Mouse (Mus musculus) midbrain, embryonic 11.5 days (tissue): Measurements from ENCODE around the gene Ryr3. TPM values are rescaled to one million over a fixed set of nuclear protein-coding genes. Genes with fewer than 3 reads are reported as not detected.

Source experiments
- ATAC-seq: fragments of 200-750 bp; cut with Nextera tagmentation; 2 replicates; pipeline ENCODE4 v1.8.0; 2017; ENCODE audit warnings: moderate TSS enrichment, moderate library complexity; ENCODE audit not compliant: low FRiP score
- DNase-seq: peaks from one replicate; pipeline ENCODE4 v3.0.0; 2015; ENCODE audit warnings: low spot score; ENCODE audit errors: missing footprints
- H3K27ac ChIP-seq: fragments of 300-500 bp; sonication (generic); 2 replicates; pipeline ENCODE4 v1.5.1; 2014; ENCODE audit warnings: low read depth, low read length
- H3K27me3 ChIP-seq: fragments of 300-500 bp; sonication (generic); 2 replicates; pipeline ENCODE4 v1.6.1; 2014; ENCODE audit warnings: mild to moderate bottlenecking, low read length, moderate library complexity, mixed read lengths; ENCODE audit not compliant: control insufficient read depth, insufficient read depth
- H3K36me3 ChIP-seq: fragments of 300-500 bp; sonication (generic); 2 replicates; pipeline ENCODE4 v1.6.1; 2014; ENCODE audit warnings: mild to moderate bottlenecking, low read length, moderate library complexity, mixed read lengths; ENCODE audit not compliant: control insufficient read depth, insufficient read depth
- H3K4me1 ChIP-seq: fragments of 300-500 bp; sonication (generic); 2 replicates; pipeline ENCODE4 v1.6.1; 2014; ENCODE audit warnings: low read length; ENCODE audit not compliant: control insufficient read depth, insufficient read depth
- H3K4me2 ChIP-seq: fragments of 300-500 bp; sonication (generic); 2 replicates; pipeline ENCODE4 v1.6.1; 2014; ENCODE audit warnings: mild to moderate bottlenecking, moderate library complexity
- H3K4me3 ChIP-seq: fragments of 300-500 bp; sonication (generic); 2 replicates; pipeline ENCODE4 v1.5.1; 2014; ENCODE audit warnings: low read depth, low read length
- H3K9ac ChIP-seq: fragments of 300-500 bp; sonication (generic); 2 replicates; pipeline ENCODE4 v1.6.1; 2014; ENCODE audit warnings: low read length
- H3K9me3 ChIP-seq: fragments of 300-500 bp; sonication (generic); 2 replicates; pipeline ENCODE4 v1.6.1; 2016; ENCODE audit warnings: low read length; ENCODE audit not compliant: control insufficient read depth
- WGBS: fragments of 180-500 bp; shearing (Covaris S2); extraction: QIAGEN DNeasy Blood & Tissue Kit; methylation state at CpG from one replicate; pipeline ENCODE4 v1.1.7; 2014; 5-methylcytosine and 5-hydroxymethylcytosine counted together
- polyA plus RNA-seq: library from polyadenylated mRNA; unstranded; fragments of >200 nt; fragmentation: Nextera tagmentation; extraction: Ambion mirVana; gene quantifications from 2 replicates; pipeline ENCODE4 v1.2.1, GENCODE M21; 2014

The Ryr3 gene
- polyA plus RNA-seq, 1 experiment from 2014 or later = 1.4 TPM

DNA sequence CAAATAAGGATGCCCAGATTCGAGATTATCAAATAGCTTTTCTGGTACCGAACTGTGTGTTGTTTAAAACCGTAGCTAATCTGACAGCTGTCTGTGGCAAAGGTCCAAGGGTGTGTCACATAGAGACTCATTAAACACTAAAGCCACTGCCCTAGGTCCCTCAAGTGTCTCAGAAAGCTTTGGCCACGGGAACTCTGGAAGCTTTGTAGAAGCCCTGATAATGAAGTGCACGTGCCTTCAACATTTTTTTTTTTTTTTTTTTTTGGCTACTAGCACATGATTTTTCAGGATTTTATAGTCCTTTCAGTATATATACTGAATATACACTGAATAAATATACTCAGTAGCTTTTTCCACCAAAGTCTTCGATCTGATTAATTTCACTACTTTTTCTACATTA, 489.1 kb downstream of the Ryr3 start:
- DNase-seq (no peak), ATAC-seq (no peak)
- no peaks in the 10 kb centered on the region for H3K4me1 ChIP-seq
- H3K9me3 ChIP-seq = no peaks in the 10 kb centered on the region
- H3K27ac ChIP-seq = no peak overlapping the region
- H3K4me2 ChIP-seq = no peak overlapping the region
- WGBS = 50% methylated on average over 6 of the region's 6 CpGs
- no peaks in the 10 kb centered on the region for H3K27me3 ChIP-seq
- no peaks in the 10 kb centered on the region for H3K36me3 ChIP-seq
- H3K9ac ChIP-seq = no peak overlapping the region
- H3K4me3 ChIP-seq = no peak overlapping the region

DNA sequence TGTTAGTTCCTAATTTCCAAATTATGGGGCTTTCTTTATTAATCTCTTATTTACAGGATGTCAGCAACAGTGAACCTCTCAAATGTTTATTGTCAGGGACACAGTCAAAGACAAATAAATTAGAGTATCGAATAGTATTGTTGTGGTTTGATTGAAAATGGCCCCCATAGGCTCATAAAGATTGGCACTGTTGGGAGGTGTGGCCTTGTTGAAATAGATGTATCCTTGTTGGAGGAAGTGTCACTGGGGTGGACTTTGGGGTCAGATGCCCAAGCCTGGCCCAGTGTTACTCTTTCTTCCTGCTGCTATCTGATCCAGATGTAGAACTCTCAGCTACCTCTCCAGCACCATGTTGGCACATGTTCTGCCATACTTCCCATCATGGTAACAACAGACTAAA, 495.7 kb downstream of the Ryr3 start:
- no peak overlapping the region for H3K4me2 ChIP-seq
- H3K9ac ChIP-seq = no peak overlapping the region
- no peak overlapping the region for H3K4me3 ChIP-seq
- ATAC-seq (0 out of 2 replicates have a peak, but pooled peaks have one; percentile 45), DNase-seq (no peak)
- no peaks in the 10 kb centered on the region for H3K9me3 ChIP-seq
- H3K4me1 ChIP-seq = peaks cover 5% of the 10 kb centered on the region; the same call in 1 of the 2 replicates
- H3K27me3 ChIP-seq = no peaks in the 10 kb centered on the region
- H3K36me3 ChIP-seq = no peaks in the 10 kb centered on the region
- WGBS = 94% methylated on average over 1 of the region's 1 CpGs
- no peak overlapping the region for H3K27ac ChIP-seq

DNA sequence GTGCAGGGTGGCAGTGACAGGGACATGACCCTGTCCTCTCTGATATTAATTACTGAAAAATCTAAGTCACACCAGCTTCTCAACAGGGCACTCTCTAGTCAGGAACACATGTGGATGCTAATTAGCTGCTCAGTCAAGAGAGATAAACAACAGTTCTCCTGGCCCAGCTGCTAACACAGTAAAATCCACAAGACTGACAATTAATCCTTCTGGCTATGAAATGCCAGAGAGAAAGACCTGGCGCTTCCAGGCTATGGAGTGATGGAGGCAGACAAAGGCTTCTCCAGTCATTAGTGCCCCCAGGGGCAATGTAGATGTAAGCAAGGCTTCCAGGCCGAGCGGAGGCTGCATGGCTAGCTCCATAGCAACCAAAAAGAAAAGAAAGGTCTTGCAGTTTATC, 496.2 kb downstream of the Ryr3 start:
- Histone ChIP-seq H3K9me3 (no peaks in the 10 kb centered on the region), H3K4me2 (no peak overlapping the region), H3K36me3 (no peaks in the 10 kb centered on the region), H3K4me1 (peaks cover 5% of the 10 kb centered on the region; the same call in 1 of the 2 replicates), H3K9ac (no peak overlapping the region), H3K4me3 (no peak overlapping the region), H3K27me3 (no peaks in the 10 kb centered on the region), H3K27ac (peak overlapping the region; percentile 40; the same call in 1 of the 2 replicates)
- WGBS = 10% methylated on average over 3 of the region's 3 CpGs
- ATAC-seq = peak; percentile 90
- DNase-seq = peak; percentile 86

DNA sequence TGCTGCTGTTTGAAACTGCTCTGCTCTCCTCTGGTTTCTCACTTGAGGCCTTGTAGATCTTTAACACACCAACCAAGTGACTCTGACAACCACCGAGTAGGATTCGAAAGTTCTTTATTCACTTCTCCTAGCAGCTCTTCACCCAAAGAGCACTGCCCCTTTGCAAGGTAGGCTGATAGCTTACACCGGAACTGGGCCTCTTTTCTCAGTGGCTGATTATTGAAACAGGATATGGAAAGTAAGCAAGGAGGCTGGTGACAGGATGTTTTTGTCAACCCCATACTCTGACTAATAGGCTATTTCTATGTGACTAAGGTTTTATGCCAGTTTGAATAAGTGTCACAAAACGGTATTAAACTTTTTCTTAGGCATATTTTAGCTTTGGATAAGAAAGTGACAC, 502.2 kb downstream of the Ryr3 start:
- DNase-seq (no peak), ATAC-seq (no peak)
- Histone ChIP-seq H3K4me2 (no peak overlapping the region), H3K9me3 (no peaks in the 10 kb centered on the region), H3K9ac (no peak overlapping the region), H3K4me1 (no peaks in the 10 kb centered on the region), H3K27me3 (no peaks in the 10 kb centered on the region), H3K36me3 (no peaks in the 10 kb centered on the region), H3K27ac (no peak overlapping the region), H3K4me3 (no peak overlapping the region)
- 85% methylated on average over 4 of the region's 4 CpGs for WGBS

DNA sequence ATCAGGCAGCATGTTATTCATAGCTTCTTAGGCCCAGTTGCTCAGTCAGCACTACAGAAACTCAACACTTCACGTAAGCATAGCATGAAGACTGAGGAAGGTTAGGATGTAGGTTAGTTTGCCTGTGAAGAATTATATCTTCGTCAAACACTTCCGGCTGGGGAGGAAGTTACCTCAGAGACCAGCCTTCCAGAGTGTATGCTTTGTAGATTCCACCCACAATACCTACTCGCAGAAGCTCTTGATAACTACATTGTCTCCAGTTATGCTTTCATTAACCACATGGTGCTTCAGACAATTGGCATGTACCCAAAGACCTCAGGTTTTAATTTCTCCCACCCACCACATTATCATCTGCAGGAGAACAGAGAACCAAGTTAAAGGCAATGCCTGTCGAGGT, 535.1 kb downstream of the Ryr3 start:
- Histone ChIP-seq H3K27me3 (no peaks in the 10 kb centered on the region), H3K27ac (no peak overlapping the region), H3K4me1 (no peaks in the 10 kb centered on the region), H3K9ac (no peak overlapping the region), H3K9me3 (no peaks in the 10 kb centered on the region), H3K4me2 (no peak overlapping the region), H3K36me3 (no peaks in the 10 kb centered on the region), H3K4me3 (no peak overlapping the region)
- ATAC-seq = no peak
- 80% methylated on average over 5 of the region's 5 CpGs for whole genome bisulfite sequencing
- peak; percentile 47 for DNase-seq

DNA sequence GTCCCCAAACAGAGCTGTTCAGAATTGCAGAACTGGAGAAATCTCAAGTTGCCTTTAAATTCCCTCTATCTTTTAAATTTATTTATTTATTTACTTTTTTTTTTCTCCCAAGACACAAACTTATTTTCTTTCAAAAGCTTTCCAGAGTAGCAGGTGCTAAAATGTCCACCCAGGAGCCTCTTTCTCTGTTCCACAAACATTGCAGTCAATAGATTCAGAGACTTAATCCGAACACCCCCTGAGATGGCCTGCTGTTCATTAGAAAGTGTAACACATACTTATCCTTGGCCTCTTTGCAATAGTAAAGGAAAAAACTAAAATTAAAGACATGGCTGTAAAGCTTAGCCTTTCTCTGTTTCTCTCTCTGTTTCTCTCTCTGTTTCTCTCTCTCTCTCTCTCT, 539.6 kb downstream of the Ryr3 start:
- no peaks in the 10 kb centered on the region for H3K9me3 ChIP-seq
- no peak overlapping the region for H3K4me3 ChIP-seq
- H3K4me1 ChIP-seq = no peaks in the 10 kb centered on the region
- DNase-seq (peak; percentile 82), ATAC-seq (no peak)
- H3K27me3 ChIP-seq = no peaks in the 10 kb centered on the region
- no peak overlapping the region for H3K27ac ChIP-seq
- 20% methylated on average over 1 of the region's 1 CpGs for WGBS
- no peak overlapping the region for H3K9ac ChIP-seq
- H3K36me3 ChIP-seq = no peaks in the 10 kb centered on the region
- H3K4me2 ChIP-seq = no peak overlapping the region

DNA sequence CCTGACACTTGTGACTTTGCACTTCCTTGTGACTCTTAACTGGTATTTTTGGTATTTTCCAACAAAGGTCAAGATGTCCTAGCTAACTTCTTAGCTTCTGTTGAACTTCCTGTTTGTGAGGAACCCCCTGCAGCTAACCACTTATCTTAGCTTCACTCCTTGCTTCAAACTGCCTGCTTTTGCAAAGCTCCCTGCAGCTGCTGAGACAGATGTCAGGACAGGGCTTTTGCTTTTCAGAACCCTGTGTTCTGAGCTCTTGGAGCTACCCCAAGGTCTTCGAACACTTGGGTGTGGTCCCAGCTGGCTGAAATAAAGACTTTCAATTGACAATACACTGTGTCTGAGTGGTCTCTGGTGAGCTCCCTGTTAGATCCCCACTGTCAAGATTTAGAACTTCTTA, 540.2 kb downstream of the Ryr3 start:
- H3K4me3 ChIP-seq = no peak overlapping the region
- no peak for ATAC-seq
- H3K4me2 ChIP-seq = no peak overlapping the region
- H3K9ac ChIP-seq = no peak overlapping the region
- no peaks in the 10 kb centered on the region for H3K9me3 ChIP-seq
- no peaks in the 10 kb centered on the region for H3K36me3 ChIP-seq
- H3K4me1 ChIP-seq = no peaks in the 10 kb centered on the region
- H3K27me3 ChIP-seq = no peaks in the 10 kb centered on the region
- whole genome bisulfite sequencing = 37% methylated on average over 1 of the region's 1 CpGs
- peak; percentile 83 for DNase-seq
- H3K27ac ChIP-seq = no peak overlapping the region

DNA sequence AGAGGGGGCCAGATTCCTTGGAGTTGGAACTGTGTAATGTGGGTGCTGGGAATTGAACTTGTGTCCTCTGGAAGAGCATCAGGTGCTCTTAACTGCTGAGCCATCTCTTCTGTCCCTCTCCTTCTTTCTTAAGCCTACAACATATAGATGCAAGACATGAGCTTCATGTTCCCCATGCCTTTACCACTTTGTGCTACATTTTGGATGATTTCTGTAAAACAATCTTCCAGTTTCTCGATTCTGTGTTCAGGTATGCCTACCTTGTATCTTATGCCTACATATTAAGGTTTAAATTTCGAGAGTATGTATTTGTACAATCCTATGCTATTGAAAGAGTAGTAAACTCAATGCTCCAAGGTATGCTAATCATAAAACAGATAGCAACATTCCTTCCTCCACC, 540.7 kb downstream of the Ryr3 start:
- DNase-seq = peak; percentile 73
- Histone ChIP-seq H3K4me2 (no peak overlapping the region), H3K4me1 (no peaks in the 10 kb centered on the region), H3K27ac (no peak overlapping the region), H3K27me3 (no peaks in the 10 kb centered on the region), H3K9me3 (no peaks in the 10 kb centered on the region), H3K4me3 (no peak overlapping the region), H3K36me3 (no peaks in the 10 kb centered on the region), H3K9ac (no peak overlapping the region)
- no peak for ATAC-seq
- 88% methylated on average over 2 of the region's 2 CpGs for WGBS

DNA sequence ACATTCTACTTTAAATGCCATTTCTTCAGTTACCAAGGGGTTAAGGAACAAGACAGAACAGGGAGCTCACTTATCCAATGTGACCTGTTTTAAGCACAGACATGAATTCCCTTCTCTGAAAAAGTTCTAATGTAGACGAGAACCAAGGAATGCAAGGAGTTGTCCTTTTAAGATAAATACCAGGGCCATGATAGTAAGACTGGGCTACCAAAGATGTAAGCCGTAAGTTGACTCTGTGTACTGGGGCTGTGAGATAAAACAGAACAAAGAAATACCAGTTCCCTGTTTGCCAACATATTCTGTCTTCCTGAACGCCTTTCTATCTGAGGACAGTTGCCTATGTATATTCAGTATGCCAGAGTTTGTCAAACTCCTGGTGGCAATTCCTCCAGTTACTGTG, 547.4 kb downstream of the Ryr3 start:
- no peaks in the 10 kb centered on the region for H3K4me1 ChIP-seq
- H3K4me2 ChIP-seq = no peak overlapping the region
- ATAC-seq (no peak), DNase-seq (no peak)
- H3K9ac ChIP-seq = no peak overlapping the region
- no peaks in the 10 kb centered on the region for H3K36me3 ChIP-seq
- no peak overlapping the region for H3K27ac ChIP-seq
- WGBS = 89% methylated on average over 3 of the region's 3 CpGs
- H3K9me3 ChIP-seq = no peaks in the 10 kb centered on the region
- no peak overlapping the region for H3K4me3 ChIP-seq
- H3K27me3 ChIP-seq = no peaks in the 10 kb centered on the region

DNA sequence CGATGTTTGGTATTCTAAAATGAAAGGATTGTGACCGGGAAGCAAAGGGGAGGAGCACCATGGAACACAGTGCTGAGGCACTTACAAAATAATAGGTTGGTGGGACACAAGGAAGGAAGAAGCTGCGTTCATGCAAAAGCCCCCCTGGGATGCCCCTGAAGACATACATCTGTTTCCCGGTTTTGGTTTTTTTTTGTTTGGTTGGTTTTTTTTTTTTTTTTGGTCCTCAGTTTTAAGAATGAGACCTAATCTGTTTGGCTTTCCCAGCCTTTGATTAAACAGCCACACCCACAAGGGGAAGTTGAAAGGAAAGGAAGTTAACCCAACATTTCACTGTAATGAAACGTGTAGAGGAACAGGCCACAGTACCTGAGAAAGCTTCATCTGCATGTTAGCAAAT, 560.8 kb downstream of the Ryr3 start:
- WGBS = 66% methylated on average over 5 of the region's 5 CpGs
- H3K27me3 ChIP-seq = no peaks in the 10 kb centered on the region
- H3K9ac ChIP-seq = no peak overlapping the region
- H3K36me3 ChIP-seq = no peaks in the 10 kb centered on the region
- H3K9me3 ChIP-seq = no peaks in the 10 kb centered on the region
- H3K27ac ChIP-seq = no peak overlapping the region
- H3K4me3 ChIP-seq = no peak overlapping the region
- no peak for DNase-seq
- H3K4me2 ChIP-seq = no peak overlapping the region
- H3K4me1 ChIP-seq = no peaks in the 10 kb centered on the region
- no peak for ATAC-seq
